Mouse (Mus musculus): ENCODE results near the gene Sdad1. TPM values are rescaled to one million over a fixed set of nuclear protein-coding genes. Genes with fewer than 3 reads are reported as not detected.

The Sdad1 gene
- polyA plus RNA-seq, 1 experiment from 2014 or later: 31.8 TPM

DNA sequence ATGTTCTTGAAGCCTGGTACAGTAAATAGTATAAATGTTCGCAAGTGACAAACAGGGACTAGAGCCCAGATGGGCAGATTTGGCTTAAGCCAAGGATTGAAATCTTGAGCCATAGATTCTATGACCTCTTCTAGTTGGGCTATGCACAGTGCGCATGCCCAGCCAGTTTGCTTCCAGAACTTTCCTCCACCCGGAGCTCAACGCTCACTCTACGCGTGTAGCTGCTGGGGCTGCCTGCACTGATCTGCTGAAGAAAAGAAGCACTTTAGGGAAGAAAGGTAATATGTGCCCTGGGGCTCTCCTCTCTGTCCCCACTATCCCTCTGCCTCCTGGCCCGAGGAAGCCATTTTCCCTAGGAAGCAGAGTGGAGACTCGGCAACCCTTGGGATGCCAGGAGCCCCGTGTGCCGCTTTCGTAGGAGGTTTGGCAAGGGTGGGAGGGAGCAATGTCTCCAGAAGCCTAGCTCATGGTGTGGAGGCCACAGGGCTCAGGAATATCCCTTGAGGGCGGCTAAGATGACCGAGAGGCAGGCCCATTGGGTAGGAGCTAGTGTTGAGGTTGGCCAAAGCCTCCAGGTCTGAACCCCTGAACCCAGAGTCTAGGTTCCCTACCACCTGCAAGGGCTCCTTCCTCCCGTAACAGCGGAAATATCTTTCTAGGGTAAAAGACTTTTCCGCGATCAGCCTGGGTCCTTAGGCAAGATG, 21.5 kb upstream of the Sdad1 start, which contains the start of gene Art3:
Art3 (plus strand) TSS at position 193 of the 704 bp plus-strand sequence.
- Histone ChIP-seq H3K9ac (no peak within 1 kb of the TSS), H3K27ac (no peak within 1 kb of the TSS), H3K27me3 (replicated peaks) (no peaks in the 10 kb centered on the region), H3K4me2 (no peak within 1 kb of the TSS), H3K4me3 (no peak within 1 kb of the TSS), H3K4me1 (no peaks in the 10 kb centered on the region), H3K36me3 (replicated peaks) (no peaks in the 10 kb centered on the region), H3K9me3 (no peaks in the 10 kb centered on the region)
- ATAC-seq (replicated peaks): no peak
- WGBS: 92% methylated on average over 17 of the region's 17 CpGs

- Histone ChIP-seq H3K9me3 (no peaks in the 10 kb centered on the region), H3K27me3 (replicated peaks) (no peaks in the 10 kb centered on the region), H3K4me3 (no peak overlapping the region), H3K4me2 (no peak overlapping the region), H3K27ac (no peak overlapping the region), H3K36me3 (replicated peaks) (no peaks in the 10 kb centered on the region), H3K4me1 (no peaks in the 10 kb centered on the region), H3K9ac (no peak overlapping the region)
- no peak for ATAC-seq (replicated peaks)
- WGBS: 93% methylated on average over 12 of the region's 12 CpGs
Measured at GRCm38 (mm10) chr5:92331122-92331521, 20.8 kb upstream of the Sdad1 start.

GRCm38 (mm10) chr5:92327929-92328328, 17.6 kb upstream of the Sdad1 start, which contains the start of gene Cxcl9:
Gene Cxcl9, minus strand, starts transcription at chr5:92328079.
- H3K4me3 ChIP-seq: no peak within 1 kb of the TSS
- ATAC-seq (replicated peaks): no peak

GRCm38 (mm10) chr5:92327367-92327766, 17.1 kb upstream of the Sdad1 start:
- Histone ChIP-seq H3K27ac (no peak overlapping the region), H3K36me3 (replicated peaks) (no peaks in the 10 kb centered on the region), H3K4me1 (no peaks in the 10 kb centered on the region), H3K9ac (no peak overlapping the region), H3K27me3 (replicated peaks) (no peaks in the 10 kb centered on the region), H3K4me3 (no peak overlapping the region), H3K9me3 (no peaks in the 10 kb centered on the region), H3K4me2 (no peak overlapping the region)
- WGBS: 86% methylated on average over 6 of the region's 6 CpGs
- ATAC-seq (replicated peaks): no peak

More at GRCm38 (mm10) chr5:92327929-92328328, 17.6 kb upstream of the Sdad1 start, which contains the start of gene Cxcl9:
- H3K4me1 ChIP-seq: no peaks in the 10 kb centered on the region
- no peaks in the 10 kb centered on the region for H3K9me3 ChIP-seq
- no peak within 1 kb of the TSS for H3K4me2 ChIP-seq
- 89% methylated on average over 7 of the region's 7 CpGs for WGBS
- H3K36me3 ChIP-seq (replicated peaks): no peaks in the 10 kb centered on the region
- H3K27me3 ChIP-seq (replicated peaks): no peaks in the 10 kb centered on the region
- H3K27ac ChIP-seq: no peak within 1 kb of the TSS
- no peak within 1 kb of the TSS for H3K9ac ChIP-seq

DNA sequence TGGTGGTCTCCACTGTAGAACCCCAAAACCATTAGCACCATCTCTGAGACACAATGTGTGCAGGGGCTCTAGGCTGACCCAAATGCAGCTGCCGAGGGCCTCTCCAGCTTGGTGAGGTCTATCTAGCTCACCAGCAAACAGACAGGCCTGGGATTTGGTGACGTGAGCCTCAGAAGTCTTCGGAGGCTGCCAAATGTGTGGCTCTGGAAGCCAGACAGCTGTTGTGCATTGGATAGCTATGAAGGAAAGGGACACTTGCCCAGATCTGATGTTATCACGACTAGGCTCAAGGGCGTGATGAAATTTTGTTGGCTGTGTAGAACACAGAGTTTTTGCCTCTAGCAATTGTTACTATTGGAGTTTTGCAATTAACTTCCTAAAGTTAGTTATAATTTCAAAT, 13.0 kb upstream of the Sdad1 start:
- Histone ChIP-seq H3K4me2 (no peak overlapping the region), H3K36me3 (replicated peaks) (no peaks in the 10 kb centered on the region), H3K27me3 (replicated peaks) (no peaks in the 10 kb centered on the region), H3K27ac (no peak overlapping the region), H3K9ac (no peak overlapping the region), H3K4me1 (no peaks in the 10 kb centered on the region), H3K9me3 (no peaks in the 10 kb centered on the region), H3K4me3 (no peak overlapping the region)
- 94% methylated on average over 5 of the region's 5 CpGs for WGBS
- ATAC-seq (replicated peaks): no peak

- no peak overlapping the region for H3K27ac ChIP-seq
- H3K9me3 ChIP-seq: no peaks in the 10 kb centered on the region
- no peak overlapping the region for H3K9ac ChIP-seq
- H3K4me2 ChIP-seq: no peak overlapping the region
- ATAC-seq (replicated peaks): no peak
- WGBS: 91% methylated on average over 4 of the region's 4 CpGs
- H3K27me3 ChIP-seq (replicated peaks): no peaks in the 10 kb centered on the region
- H3K4me3 ChIP-seq: no peak overlapping the region
- no peaks in the 10 kb centered on the region for H3K36me3 ChIP-seq (replicated peaks)
- no peaks in the 10 kb centered on the region for H3K4me1 ChIP-seq
Measured at GRCm38 (mm10) chr5:92322612-92323011, 12.3 kb upstream of the Sdad1 start.

- H3K27ac ChIP-seq: no peak overlapping the region
- no peak overlapping the region for H3K9ac ChIP-seq
- WGBS: 83% methylated on average over 8 of the region's 8 CpGs
- no peaks in the 10 kb centered on the region for H3K4me1 ChIP-seq
- H3K27me3 ChIP-seq (replicated peaks): no peaks in the 10 kb centered on the region
- no peaks in the 10 kb centered on the region for H3K36me3 ChIP-seq (replicated peaks)
- ATAC-seq (replicated peaks): no peak
- H3K4me3 ChIP-seq: no peak overlapping the region
- no peaks in the 10 kb centered on the region for H3K9me3 ChIP-seq
- H3K4me2 ChIP-seq: no peak overlapping the region
Measured at GRCm38 (mm10) chr5:92321631-92322400, 11.5 kb upstream of the Sdad1 start.

- Histone ChIP-seq H3K9me3 (no peaks in the 10 kb centered on the region), H3K27ac (no peak overlapping the region), H3K27me3 (replicated peaks) (no peaks in the 10 kb centered on the region), H3K4me1 (no peaks in the 10 kb centered on the region), H3K36me3 (replicated peaks) (no peaks in the 10 kb centered on the region), H3K9ac (no peak overlapping the region), H3K4me2 (no peak overlapping the region), H3K4me3 (no peak overlapping the region)
- 92% methylated on average over 14 of the region's 14 CpGs for WGBS
- ATAC-seq (replicated peaks): no peak
Measured at GRCm38 (mm10) chr5:92318596-92318995, 8.3 kb upstream of the Sdad1 start.

- Histone ChIP-seq H3K4me3 (no peak overlapping the region), H3K27ac (no peak overlapping the region), H3K27me3 (replicated peaks) (no peaks in the 10 kb centered on the region), H3K36me3 (replicated peaks) (no peaks in the 10 kb centered on the region), H3K4me1 (no peaks in the 10 kb centered on the region), H3K4me2 (no peak overlapping the region), H3K9me3 (no peaks in the 10 kb centered on the region), H3K9ac (no peak overlapping the region)
- ATAC-seq (replicated peaks): no peak
- WGBS: 92% methylated on average over 7 of the region's 7 CpGs
Measured at GRCm38 (mm10) chr5:92318119-92318518, 7.8 kb upstream of the Sdad1 start.

- Histone ChIP-seq H3K27me3 (replicated peaks) (no peaks in the 10 kb centered on the region), H3K4me2 (no peak overlapping the region), H3K4me1 (peaks cover 14% of the 10 kb centered on the region), H3K27ac (no peak overlapping the region), H3K4me3 (no peak overlapping the region), H3K9ac (no peak overlapping the region), H3K36me3 (replicated peaks) (no peaks in the 10 kb centered on the region), H3K9me3 (no peaks in the 10 kb centered on the region)
- WGBS: 79% methylated on average over 7 of the region's 7 CpGs
- ATAC-seq (replicated peaks): no peak
Measured at GRCm38 (mm10) chr5:92313776-92314175, 3.5 kb upstream of the Sdad1 start.

GRCm38 (mm10) chr5:92312046-92312715, 1.9 kb upstream of the Sdad1 start:
- no peak for ATAC-seq (replicated peaks)
- H3K36me3 ChIP-seq (replicated peaks): no peaks in the 10 kb centered on the region
- H3K4me1 ChIP-seq: peaks cover 23% of the 10 kb centered on the region
- no peak overlapping the region for H3K27ac ChIP-seq
- H3K4me3 ChIP-seq: no peak overlapping the region
- 13% methylated on average over 13 of the region's 13 CpGs for WGBS
- no peaks in the 10 kb centered on the region for H3K27me3 ChIP-seq (replicated peaks)
- H3K9ac ChIP-seq: no peak overlapping the region
- H3K4me2 ChIP-seq: no peak overlapping the region
- no peaks in the 10 kb centered on the region for H3K9me3 ChIP-seq

GRCm38 (mm10) chr5:92304291-92304690, 6.0 kb downstream of the Sdad1 start:
- Histone ChIP-seq H3K27ac (no peak overlapping the region), H3K9me3 (no peaks in the 10 kb centered on the region), H3K4me3 (no peak overlapping the region), H3K4me2 (no peak overlapping the region), H3K36me3 (replicated peaks) (peaks cover 57% of the 10 kb centered on the region), H3K9ac (no peak overlapping the region), H3K4me1 (peaks cover 14% of the 10 kb centered on the region), H3K27me3 (replicated peaks) (no peaks in the 10 kb centered on the region)
- WGBS: 89% methylated on average over 3 of the region's 3 CpGs
- ATAC-seq (replicated peaks): no peak

All from midbrain, embryonic 15.5 days (tissue).